Mouse (Mus musculus) retina, adult 2 months (tissue): ENCODE results near the gene Pcsk4.
A peak's percentile ranks its signal among the peaks of the same experiment; 100 is the strongest.
"Not testable (repeated sequence)": the region's sequence is repeated elsewhere in the genome, so short reads cannot be mapped to it uniquely, and the experiment has no call there.

Source experiments
- DNase-seq: peaks from one replicate; pipeline ENCODE4 v3.0.0-alpha.2; 2012; ENCODE audit warnings: low read depth, low spot score

Gene Pcsk4

GRCm38 (mm10) chr10:80348244-80348781 is 19.0 kb upstream of the Pcsk4 start, which contains the start of gene Adamtsl5:
Gene Adamtsl5, minus strand, starts transcription at chr10:80348412.
- DNase-seq = no peak

- DNase-seq = no peak
These were observed 18.2 kb upstream of the Pcsk4 start for GRCm38 (mm10) chr10:80347514-80347967.

GRCm38 (mm10) chr10:80345929-80346328 is 16.6 kb upstream of the Pcsk4 start:
- DNase-seq = not testable (repeated sequence)

- no peak for DNase-seq
These were observed 15.8 kb upstream of the Pcsk4 start for GRCm38 (mm10) chr10:80345122-80345521.

DNA sequence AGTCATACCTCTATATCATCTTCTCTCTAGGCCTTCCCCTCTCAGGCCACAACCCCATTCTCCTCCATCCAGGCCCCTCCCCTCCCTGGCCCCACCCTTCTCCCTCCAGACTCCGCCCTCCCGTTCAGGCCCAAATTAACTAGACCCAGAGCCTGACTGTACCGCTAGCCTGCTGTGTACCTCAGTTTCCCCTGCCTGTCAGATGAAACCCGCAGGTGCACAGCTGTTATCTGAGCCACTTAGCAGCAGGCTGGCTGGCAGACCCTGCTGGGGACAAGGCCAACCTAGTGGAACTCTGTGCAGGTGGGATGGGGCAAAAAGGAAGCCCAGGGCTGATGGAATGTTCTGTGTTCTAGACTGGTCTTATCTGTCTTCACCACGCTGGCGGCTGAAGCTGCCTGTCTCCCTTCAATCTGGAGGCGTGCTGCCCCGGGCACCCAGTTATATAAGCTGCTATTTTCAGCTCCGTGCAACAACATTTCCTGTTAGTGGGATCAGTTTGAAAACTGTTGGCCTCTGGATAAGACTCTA is 14.9 kb upstream of the Pcsk4 start:
- no peak for DNase-seq

DNA sequence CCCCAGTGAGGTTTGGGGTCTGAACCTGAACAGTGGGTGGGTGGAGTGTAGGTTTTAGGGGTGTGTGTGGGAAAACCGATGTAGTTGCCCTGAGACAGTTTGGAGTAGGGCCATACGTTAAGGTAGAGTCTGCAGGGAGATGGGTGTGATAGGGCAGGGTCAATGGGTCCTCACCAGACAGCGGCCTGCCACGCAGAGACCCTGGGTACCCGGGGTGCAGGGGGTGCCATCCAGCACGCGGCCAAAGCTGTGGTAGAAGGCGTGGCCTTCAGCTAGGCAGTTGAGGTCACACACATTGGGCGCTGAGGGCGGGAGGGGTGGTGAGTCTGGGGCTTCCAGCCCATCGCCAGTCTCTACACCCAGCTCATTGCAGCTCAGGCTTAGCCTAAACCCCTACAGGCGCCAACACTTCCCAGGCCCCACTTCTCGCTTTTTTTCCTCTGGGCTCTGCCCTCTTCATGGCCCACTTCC is 14.2 kb upstream of the Pcsk4 start:
- DNase-seq = no peak

DNA sequence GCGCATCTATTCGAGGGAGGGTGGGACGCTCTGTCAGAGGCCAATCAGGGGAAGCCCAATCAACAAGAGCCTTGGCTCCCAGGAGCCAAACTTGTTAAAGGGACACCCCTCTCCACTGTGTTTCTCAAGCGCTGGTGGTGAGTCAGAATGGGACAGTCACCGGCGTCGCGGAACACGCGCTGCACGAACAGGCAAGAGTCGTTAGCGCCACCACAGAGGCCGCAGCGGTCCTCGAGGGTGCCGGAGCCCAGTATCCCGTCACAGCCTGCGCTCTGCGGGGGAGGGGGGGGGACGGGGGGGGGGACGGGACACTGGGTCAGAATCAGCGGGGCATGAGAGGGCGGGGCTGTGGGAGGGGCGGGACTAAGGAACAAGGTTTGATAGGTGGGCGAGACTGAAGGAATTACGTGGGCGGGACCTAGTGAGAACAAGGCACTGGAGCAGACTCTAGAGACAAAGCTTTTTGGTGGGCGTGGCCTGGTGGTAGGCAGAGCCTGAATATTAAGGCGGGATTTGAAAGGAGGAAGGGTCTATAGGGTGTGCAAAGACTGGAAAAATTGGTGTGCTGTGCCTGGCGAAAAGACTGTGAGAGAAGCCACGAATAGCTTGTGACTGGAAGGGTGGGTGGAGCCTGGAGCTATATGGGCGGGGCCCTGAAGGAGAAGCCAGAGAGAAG is 13.6 kb upstream of the Pcsk4 start:
- no peak for DNase-seq

GRCm38 (mm10) chr10:80342305-80342748 is 13.0 kb upstream of the Pcsk4 start:
- DNase-seq = no peak

DNA sequence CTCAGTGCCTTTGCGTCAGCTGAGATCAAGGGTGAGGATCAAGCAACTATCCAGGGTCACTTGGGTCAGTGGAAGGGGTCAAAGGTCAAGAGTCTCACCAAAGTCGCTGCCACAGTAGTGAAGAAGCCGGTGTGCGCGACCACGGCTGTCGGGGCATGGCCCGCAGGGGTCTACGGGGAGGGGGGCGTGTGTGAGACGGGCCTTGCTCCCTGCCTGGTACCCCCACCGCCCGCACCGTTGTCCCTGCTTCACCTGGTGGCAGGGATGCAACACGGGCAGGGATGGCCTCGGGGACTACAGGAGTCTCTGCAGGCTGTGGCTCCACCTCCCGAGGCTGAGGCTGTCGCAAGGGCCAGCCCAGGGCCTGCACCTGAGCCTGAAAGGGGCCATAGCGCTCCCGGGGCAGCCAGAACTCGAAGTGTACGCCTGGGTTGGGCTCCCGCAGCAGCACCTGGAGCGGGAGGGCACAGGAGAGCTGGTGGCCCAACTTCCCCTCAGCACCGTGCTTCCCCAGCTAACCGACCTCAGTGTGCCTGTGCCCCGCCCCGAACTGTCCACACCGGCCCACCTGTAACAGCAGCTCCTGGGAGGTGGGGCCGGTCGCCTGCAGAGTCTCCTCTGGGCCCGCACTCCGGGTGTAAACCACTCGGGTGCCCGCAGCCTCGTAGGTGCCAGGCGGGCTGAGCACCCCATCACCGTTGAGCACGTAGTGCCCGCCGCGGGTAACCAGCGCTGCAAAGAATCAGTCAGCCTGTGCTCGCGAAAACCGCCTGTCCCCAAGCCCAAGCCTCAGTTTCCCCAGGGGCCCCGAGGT is 12.4 kb upstream of the Pcsk4 start:
- DNase-seq = no peak

- no peak for DNase-seq
These were observed 11.7 kb upstream of the Pcsk4 start for GRCm38 (mm10) chr10:80341026-80341425.

- DNase-seq = no peak
These were observed 10.8 kb upstream of the Pcsk4 start for GRCm38 (mm10) chr10:80339941-80340750.

GRCm38 (mm10) chr10:80336263-80336662 is 7.0 kb upstream of the Pcsk4 start:
- DNase-seq = no peak

- DNase-seq = no peak
These were observed 3.3 kb upstream of the Pcsk4 start for GRCm38 (mm10) chr10:80332525-80332989.

DNA sequence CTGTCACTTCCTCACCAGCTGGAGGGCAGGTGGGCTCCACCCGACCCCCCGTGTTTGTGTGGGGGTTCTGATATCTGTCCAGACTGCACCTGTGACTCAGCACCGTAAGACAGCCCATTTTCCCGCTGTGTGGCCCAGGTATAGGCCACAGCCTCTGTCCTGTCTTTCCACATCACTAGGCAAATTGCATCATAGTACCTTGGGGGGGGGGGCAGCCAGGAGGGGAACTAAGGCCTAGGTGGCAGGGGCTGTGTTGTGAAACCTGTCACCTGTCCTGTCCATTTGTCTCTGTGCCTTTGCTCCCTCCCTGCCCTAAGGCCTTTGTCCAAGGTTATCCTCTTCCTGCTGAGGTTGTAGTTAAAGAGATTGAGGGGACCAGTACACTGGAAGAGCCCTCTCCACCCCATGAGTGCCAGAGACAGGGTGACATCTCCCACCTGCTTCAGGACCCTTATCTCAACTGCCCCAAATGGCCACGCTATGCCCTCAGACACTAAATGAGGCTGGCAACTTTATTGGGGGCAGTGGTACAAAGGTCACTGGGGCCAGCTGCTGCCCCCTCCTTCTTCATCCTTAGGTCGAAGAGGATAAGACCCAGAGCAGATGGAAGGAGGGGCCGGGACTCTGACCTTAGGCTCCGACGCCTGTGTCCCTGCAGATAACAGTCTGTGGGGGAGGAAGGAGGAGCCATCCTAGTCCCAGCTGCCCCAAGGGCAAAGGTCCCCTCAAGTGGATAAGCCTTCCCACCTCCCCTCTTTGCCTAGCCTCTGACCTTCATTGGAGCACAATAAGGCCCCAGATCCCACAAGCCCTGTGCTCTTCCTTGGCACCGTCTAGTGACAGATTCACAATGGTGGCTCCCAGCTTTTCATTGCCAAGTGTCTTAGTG is 2.6 kb upstream of the Pcsk4 start:
- peak; percentile 84 for DNase-seq

DNA sequence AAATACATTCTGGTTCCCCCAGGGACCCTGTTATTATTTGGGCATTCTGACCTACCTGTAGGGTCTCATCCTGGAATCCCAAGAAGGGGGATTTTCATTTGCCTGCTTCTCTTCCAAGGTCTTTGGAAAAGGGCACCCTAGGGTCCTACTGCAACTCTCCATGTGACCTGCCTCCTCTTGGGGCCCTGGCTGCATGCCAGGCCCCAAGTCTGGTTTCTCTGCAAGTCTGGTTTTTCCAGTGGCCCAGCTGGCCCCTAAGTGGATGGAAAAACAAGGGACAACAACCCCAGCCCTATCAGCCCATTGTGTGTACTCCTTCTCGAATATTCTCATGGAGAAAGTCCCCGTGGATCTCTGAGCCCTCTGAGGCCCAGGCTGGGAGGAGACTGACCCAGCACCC is 1.6 kb upstream of the Pcsk4 start:
- no peak for DNase-seq

DNA sequence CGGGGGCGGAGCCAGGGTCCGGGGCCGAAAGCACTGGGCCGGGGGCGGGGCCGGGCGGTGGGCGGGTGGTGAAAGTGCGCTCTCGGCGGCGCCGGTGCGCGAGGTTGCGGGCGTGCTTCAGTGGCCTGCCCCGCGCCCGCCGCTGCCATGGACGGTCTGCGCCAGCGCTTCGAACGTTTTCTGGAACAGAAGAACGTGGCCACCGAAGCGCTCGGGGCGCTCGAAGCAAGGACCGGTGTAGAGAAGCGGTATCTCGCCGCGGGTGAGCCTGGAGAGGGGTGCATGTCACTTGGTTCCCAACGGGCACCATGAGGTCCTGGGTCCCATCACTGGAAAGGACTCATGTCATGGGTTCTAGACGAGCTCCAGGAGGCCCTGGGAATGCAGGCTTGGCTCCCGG is 786 bp upstream of the Pcsk4 start:
- DNase-seq = no peak

DNA sequence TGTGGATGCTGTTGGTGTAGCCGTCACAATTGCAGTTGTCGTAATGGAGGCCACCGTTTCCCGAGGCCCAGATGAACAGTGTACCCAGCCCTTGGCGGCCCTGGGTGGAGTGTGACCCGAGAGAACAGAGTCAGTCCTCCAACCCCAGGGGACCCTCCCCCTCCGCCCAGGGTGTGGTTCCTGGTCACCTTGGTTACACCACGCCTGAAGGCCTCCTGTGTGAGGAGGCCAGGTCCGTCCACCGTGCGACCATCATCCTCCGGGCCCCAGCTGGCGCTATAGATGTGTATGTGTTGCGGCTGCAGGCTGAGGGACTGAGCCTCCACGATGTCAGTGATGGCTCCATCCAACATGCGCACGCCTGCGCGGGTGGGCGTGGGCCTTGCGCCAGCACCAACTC is 4.3 kb downstream of the Pcsk4 start:
- DNase-seq = no peak

DNA sequence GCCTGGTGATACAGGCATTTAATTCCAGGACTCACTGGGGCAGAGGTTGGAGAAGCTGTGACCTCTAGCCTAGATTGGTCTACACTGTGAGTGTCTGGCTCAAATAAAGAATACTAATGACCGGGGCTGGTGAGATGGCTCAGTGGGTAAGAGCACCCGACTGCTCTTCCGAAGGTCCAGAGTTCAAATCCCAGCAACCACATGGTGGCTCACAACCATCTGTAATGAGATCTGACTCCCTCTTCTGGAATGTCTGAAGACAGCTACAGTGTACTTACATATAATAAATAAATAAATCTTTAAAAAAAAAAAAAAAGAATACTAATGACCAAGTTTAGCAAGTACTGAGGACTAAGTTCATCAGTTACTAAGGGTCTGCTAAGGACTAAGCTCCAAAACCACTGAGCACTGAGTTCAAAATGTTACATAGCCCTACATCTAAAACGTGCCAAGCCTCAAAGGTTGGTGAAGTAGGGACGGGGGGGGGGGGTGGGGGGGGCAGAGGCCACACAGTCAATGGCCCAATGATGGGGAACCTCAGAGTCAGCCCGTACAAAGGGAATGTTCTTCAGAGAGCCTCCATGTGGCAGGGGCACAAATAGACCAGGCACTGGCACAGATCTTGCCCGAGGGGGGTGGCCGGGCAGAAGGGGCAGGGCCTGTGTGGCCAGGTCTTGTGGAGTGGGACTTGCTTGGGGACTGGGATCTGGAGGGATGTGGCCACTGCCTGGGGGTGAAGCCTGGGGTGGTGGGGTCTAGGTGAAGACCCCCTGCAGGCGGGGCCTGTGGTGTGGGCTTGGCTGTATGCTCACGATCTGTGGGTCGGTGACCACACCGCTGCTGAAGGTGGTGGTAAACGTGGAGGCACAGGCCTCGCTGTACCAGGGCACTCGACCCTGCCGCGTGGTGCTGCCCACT is 4.9 kb downstream of the Pcsk4 start:
- no peak for DNase-seq
